Mouse (Mus musculus): ENCODE measurements around the gene Sema7a. TPM values are rescaled to one million over a fixed set of nuclear protein-coding genes. Genes with fewer than 3 reads are reported as not detected.
A peak's percentile ranks its signal among the peaks of the same experiment; 100 is the strongest.

Gene Sema7a
- polyA plus RNA-seq, 1 experiment from 2014 or later = 1.6 TPM

GRCm38 (mm10) chr9:57923046-57923445, 16.9 kb upstream of the Sema7a start:
- no peak for DNase-seq (ENCODE audit: low spot score)
- Histone ChIP-seq H3K36me3 (peaks cover 87% of the 10 kb centered on the region), H3K4me3 (no peak overlapping the region), H3K4me1 (replicated peaks) (no peaks in the 10 kb centered on the region), H3K9me3 (no peaks in the 10 kb centered on the region), H3K27me3 (ENCODE audit: insufficient read depth, poor library complexity, severe bottlenecking) (no peaks in the 10 kb centered on the region), H3K27ac (no peak overlapping the region)
- WGBS = 88% methylated on average over 3 of the region's 3 CpGs

- Histone ChIP-seq H3K4me3 (no peak overlapping the region), H3K27ac (no peak overlapping the region), H3K27me3 (ENCODE audit: insufficient read depth, poor library complexity, severe bottlenecking) (no peaks in the 10 kb centered on the region), H3K36me3 (peaks cover 44% of the 10 kb centered on the region), H3K4me1 (replicated peaks) (no peaks in the 10 kb centered on the region), H3K9me3 (no peaks in the 10 kb centered on the region)
- WGBS = 87% methylated on average over 5 of the region's 5 CpGs
- no peak for DNase-seq (ENCODE audit: low spot score)
Measured at GRCm38 (mm10) chr9:57931166-57931767, 8.6 kb upstream of the Sema7a start.

GRCm38 (mm10) chr9:57932253-57932652, 7.7 kb upstream of the Sema7a start:
- peaks cover 9% of the 10 kb centered on the region for H3K27me3 ChIP-seq (ENCODE audit: insufficient read depth, poor library complexity, severe bottlenecking)
- H3K9me3 ChIP-seq = no peaks in the 10 kb centered on the region
- peaks cover 35% of the 10 kb centered on the region for H3K36me3 ChIP-seq
- H3K27ac ChIP-seq = no peak overlapping the region
- DNase-seq (ENCODE audit: low spot score) = no peak
- H3K4me1 ChIP-seq (replicated peaks) = no peaks in the 10 kb centered on the region
- no peak overlapping the region for H3K4me3 ChIP-seq
- 78% methylated on average over 3 of the region's 3 CpGs for whole genome bisulfite sequencing

GRCm38 (mm10) chr9:57932831-57933602, 6.9 kb upstream of the Sema7a start:
- no peak for DNase-seq (ENCODE audit: low spot score)
- peaks cover 27% of the 10 kb centered on the region for H3K36me3 ChIP-seq
- 0 out of 2 replicates have a peak, but pooled peaks cover 3% of the 10 kb centered on the region for H3K4me1 ChIP-seq (replicated peaks)
- no peak overlapping the region for H3K27ac ChIP-seq
- no peak overlapping the region for H3K4me3 ChIP-seq
- peaks cover 17% of the 10 kb centered on the region for H3K27me3 ChIP-seq (ENCODE audit: insufficient read depth, poor library complexity, severe bottlenecking)
- H3K9me3 ChIP-seq = no peaks in the 10 kb centered on the region
- WGBS = 87% methylated on average over 6 of the region's 6 CpGs

GRCm38 (mm10) chr9:57935683-57936437, 4.1 kb upstream of the Sema7a start:
- H3K4me1 ChIP-seq (replicated peaks) = peaks cover 22% of the 10 kb centered on the region

DNA sequence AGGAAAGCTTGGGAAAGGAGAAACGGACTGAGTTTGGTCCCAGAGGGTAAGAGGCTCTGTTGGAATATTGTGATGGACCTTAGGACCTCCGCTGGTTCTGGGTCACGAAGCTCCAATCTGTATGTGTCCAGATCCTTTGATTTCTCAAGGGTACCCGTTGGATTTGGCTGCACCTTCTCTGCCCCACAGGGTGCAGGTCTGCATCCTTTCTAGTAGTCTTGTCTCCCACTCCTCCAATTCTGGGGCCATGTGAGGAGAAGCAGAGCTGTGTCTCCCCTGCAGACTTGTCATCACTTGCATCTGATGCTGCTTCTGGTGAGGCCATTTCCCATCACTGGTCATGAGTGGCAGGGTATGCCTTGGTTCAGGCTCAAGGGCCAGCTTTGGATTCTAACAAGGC, 2.7 kb upstream of the Sema7a start:
- Histone ChIP-seq H3K27ac (no peak overlapping the region), H3K4me1 (replicated peaks) (peaks cover 30% of the 10 kb centered on the region), H3K9me3 (no peaks in the 10 kb centered on the region), H3K4me3 (no peak overlapping the region), H3K27me3 (ENCODE audit: insufficient read depth, poor library complexity, severe bottlenecking) (peaks cover 57% of the 10 kb centered on the region), H3K36me3 (no peaks in the 10 kb centered on the region)
- 83% methylated on average over 4 of the region's 4 CpGs for WGBS
- no peak for DNase-seq (ENCODE audit: low spot score)

More at GRCm38 (mm10) chr9:57935683-57936437, 4.1 kb upstream of the Sema7a start:
- H3K9me3 ChIP-seq = no peaks in the 10 kb centered on the region
- peaks cover 44% of the 10 kb centered on the region for H3K27me3 ChIP-seq (ENCODE audit: insufficient read depth, poor library complexity, severe bottlenecking)
- no peaks in the 10 kb centered on the region for H3K36me3 ChIP-seq
- no peak overlapping the region for H3K27ac ChIP-seq
- no peak overlapping the region for H3K4me3 ChIP-seq
- 36% methylated on average over 6 of the region's 6 CpGs for WGBS
- DNase-seq (ENCODE audit: low spot score) = peak; percentile 81

DNA sequence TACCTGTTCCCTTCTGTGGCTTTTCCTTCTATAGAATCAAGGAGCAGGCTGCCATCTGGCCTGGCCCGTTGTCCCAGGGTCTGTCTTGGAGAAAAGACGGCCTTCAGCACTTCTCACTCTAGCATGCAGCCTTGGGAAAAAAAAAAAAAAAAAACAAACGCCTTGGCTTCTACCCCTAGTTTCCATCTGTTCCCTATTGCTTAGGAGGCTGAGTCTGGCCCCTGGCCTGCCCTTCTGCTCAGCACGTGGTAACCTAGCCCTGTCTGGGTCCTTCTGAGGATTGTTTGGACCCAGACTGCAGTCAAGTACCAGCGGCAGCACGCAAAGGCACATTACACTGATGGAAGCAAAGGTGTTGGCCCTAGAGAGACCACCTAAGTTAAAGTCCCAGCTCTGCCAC, 2.3 kb upstream of the Sema7a start:
- H3K4me1 ChIP-seq (replicated peaks) = peaks cover 30% of the 10 kb centered on the region
- H3K36me3 ChIP-seq = no peaks in the 10 kb centered on the region
- H3K27ac ChIP-seq = no peak overlapping the region
- no peak for DNase-seq (ENCODE audit: low spot score)
- H3K27me3 ChIP-seq (ENCODE audit: insufficient read depth, poor library complexity, severe bottlenecking) = peaks cover 62% of the 10 kb centered on the region
- no peaks in the 10 kb centered on the region for H3K9me3 ChIP-seq
- H3K4me3 ChIP-seq = no peak overlapping the region
- 51% methylated on average over 6 of the region's 6 CpGs for WGBS

- no peak for DNase-seq (ENCODE audit: low spot score)
- peaks cover 36% of the 10 kb centered on the region for H3K4me1 ChIP-seq (replicated peaks)
- no peak overlapping the region for H3K4me3 ChIP-seq
- no peaks in the 10 kb centered on the region for H3K9me3 ChIP-seq
- H3K27ac ChIP-seq = no peak overlapping the region
- 78% methylated on average over 5 of the region's 5 CpGs for WGBS
- no peaks in the 10 kb centered on the region for H3K36me3 ChIP-seq
- H3K27me3 ChIP-seq (ENCODE audit: insufficient read depth, poor library complexity, severe bottlenecking) = peaks cover 70% of the 10 kb centered on the region
Measured at GRCm38 (mm10) chr9:57938225-57939055, 1.5 kb upstream of the Sema7a start.

DNA sequence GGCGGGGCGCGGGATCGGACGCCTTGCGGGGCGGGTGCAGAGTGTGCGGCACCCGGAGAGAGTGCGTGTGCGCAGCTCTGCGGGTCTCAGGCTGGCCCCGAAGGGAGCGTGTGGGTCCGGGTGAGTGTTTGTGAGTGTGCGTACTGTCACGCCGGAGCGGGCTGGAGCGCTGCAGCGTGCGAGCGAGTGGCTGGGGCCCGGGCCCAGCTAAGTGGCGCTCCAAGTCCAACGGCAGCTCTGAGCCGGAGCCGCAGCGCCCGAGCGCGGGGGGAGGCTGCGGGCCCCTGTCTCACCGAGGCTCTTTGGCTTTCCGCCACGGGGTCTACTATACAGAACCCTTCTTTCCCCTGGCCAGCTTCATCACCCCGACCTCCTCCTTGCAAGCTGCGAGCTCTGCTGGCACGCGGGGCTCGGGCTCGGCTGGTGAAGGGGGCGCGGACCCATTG, 460 bp downstream of the Sema7a start:
- DNase-seq (ENCODE audit: low spot score) = peak; percentile 70
- Histone ChIP-seq H3K27me3 (ENCODE audit: insufficient read depth, poor library complexity, severe bottlenecking) (peaks cover 89% of the 10 kb centered on the region), H3K4me1 (replicated peaks) (peaks cover 36% of the 10 kb centered on the region), H3K4me3 (peak overlapping the region; percentile 83), H3K9me3 (no peaks in the 10 kb centered on the region), H3K36me3 (no peaks in the 10 kb centered on the region), H3K27ac (peak overlapping the region; percentile 89)
- under 1% methylated on average over 44 of the region's 44 CpGs for WGBS

DNA sequence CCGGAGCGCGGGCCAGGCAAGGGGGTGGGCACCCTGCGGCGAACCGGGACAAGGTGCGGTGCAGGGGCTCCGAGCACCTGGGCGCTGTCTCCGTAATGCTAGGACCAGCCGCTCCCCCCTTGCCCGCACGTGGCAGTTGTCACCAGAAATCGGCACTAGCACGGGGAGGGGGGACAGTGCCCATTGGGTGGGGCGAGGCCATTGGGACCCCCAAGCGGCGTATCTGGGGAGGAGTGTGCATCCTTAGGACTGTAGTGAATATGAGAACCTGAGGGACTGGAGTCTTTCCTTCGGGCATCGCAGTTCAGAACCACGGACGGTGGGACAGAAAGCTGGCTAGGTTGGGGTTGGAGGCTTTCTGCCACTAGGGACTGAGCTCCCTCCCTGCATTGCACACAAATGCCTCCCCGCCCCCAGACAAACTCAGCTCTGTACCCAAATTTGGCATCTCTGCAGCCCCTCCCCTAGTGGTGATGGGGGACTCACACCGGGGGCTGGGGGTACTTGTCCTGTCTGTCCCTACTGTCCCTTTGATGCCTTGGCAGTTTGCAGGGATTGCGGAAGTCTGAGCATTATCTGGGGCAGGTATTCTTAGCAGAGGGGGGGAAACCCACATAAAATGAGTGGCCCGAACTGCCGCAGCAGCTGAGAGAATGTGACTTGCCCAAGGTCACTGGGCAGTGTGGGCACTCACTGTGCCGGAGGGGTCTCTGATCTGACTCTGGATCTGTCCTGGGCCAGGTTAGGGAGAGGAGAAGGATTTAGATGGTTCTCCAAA, 1.1 kb downstream of the Sema7a start:
- WGBS = 7% methylated on average over 28 of the region's 28 CpGs
- H3K9me3 ChIP-seq = no peaks in the 10 kb centered on the region
- no peaks in the 10 kb centered on the region for H3K36me3 ChIP-seq
- H3K27me3 ChIP-seq (ENCODE audit: insufficient read depth, poor library complexity, severe bottlenecking) = peaks cover 96% of the 10 kb centered on the region
- H3K4me1 ChIP-seq (replicated peaks) = peaks cover 42% of the 10 kb centered on the region
- H3K27ac ChIP-seq = peak overlapping the region; percentile 89
- peak overlapping the region; percentile 83 for H3K4me3 ChIP-seq
- DNase-seq (ENCODE audit: low spot score) = peak; percentile 29

GRCm38 (mm10) chr9:57942039-57942438, 2.1 kb downstream of the Sema7a start:
- no peak for DNase-seq (ENCODE audit: low spot score)
- Histone ChIP-seq H3K36me3 (no peaks in the 10 kb centered on the region), H3K4me3 (peak overlapping the region; percentile 83; the same call in 1 of the 2 replicates), H3K4me1 (replicated peaks) (peaks cover 52% of the 10 kb centered on the region), H3K9me3 (no peaks in the 10 kb centered on the region), H3K27me3 (ENCODE audit: insufficient read depth, poor library complexity, severe bottlenecking) (peaks cover 99% of the 10 kb centered on the region), H3K27ac (no peak overlapping the region)
- 53% methylated on average over 2 of the region's 2 CpGs for WGBS

Measured in hindbrain, embryonic 10.5 days (tissue).